Mouse (Mus musculus) liver, embryonic 12.5 days (tissue): ENCODE measurements around the gene Ltv1. TPM values are rescaled to one million over a fixed set of nuclear protein-coding genes. Genes with fewer than 3 reads are reported as not detected.

Experiments
- ATAC-seq: fragments of 200-750 bp; cut with Nextera tagmentation; 2 replicates; pipeline ENCODE4 v1.8.0; 2017; ENCODE audit warnings: moderate number of reproducible peaks, mild to moderate bottlenecking, moderate library complexity
- H3K27ac ChIP-seq: fragments of 300-500 bp; sonication (generic); 2 replicates; pipeline ENCODE4 v1.5.1; 2016; ENCODE audit warnings: mild to moderate bottlenecking
- H3K27me3 ChIP-seq: fragments of 300-500 bp; sonication (generic); replicated peaks from 2 replicates; pipeline ENCODE4 v1.6.1; 2016; ENCODE audit warnings: mild to moderate bottlenecking, moderate library complexity
- H3K36me3 ChIP-seq: fragments of 300-500 bp; sonication (generic); 2 replicates; pipeline ENCODE4 v1.6.1; 2016; ENCODE audit warnings: mild to moderate bottlenecking, moderate library complexity
- H3K4me1 ChIP-seq: fragments of 300-500 bp; sonication (generic); 2 replicates; pipeline ENCODE4 v1.6.1; 2016
- H3K4me2 ChIP-seq: fragments of 300-500 bp; sonication (generic); 2 replicates; pipeline ENCODE4 v1.6.1; 2016; ENCODE audit warnings: mild to moderate bottlenecking, moderate library complexity
- H3K4me3 ChIP-seq: fragments of 300-500 bp; sonication (generic); 2 replicates; pipeline ENCODE4 v1.5.1; 2016; ENCODE audit warnings: mild to moderate bottlenecking, moderate library complexity
- H3K9ac ChIP-seq: fragments of 300-500 bp; sonication (generic); 2 replicates; pipeline ENCODE4 v1.6.1; 2016; ENCODE audit warnings: mild to moderate bottlenecking, moderate library complexity
- H3K9me3 ChIP-seq: fragments of 300-500 bp; sonication (generic); replicated peaks from 2 replicates; pipeline ENCODE4 v1.6.1; 2016; ENCODE audit warnings: mild to moderate bottlenecking, moderate library complexity
- WGBS: fragments of 180-500 bp; shearing (Covaris S2); methylation state at CpG from one replicate; pipeline ENCODE4 v1.1.7; 2016; ENCODE audit not compliant: insufficient replicate concordance; 5-methylcytosine and 5-hydroxymethylcytosine counted together
- polyA plus RNA-seq: library from polyadenylated mRNA; unstranded; fragments of >200 nt; fragmentation: Nextera tagmentation; extraction: Ambion mirVana; gene quantifications from 2 replicates; pipeline ENCODE4 v1.2.1, GENCODE M21; 2016

Ltv1 gene
- polyA plus RNA-seq, result 58.3 and 61.1 TPM in 2 replicates

GRCm38 (mm10) chr10:13192731-13193351 is at the start of gene Ltv1:
Gene Ltv1, minus strand, starts transcription at chr10:13193168.
- H3K9ac ChIP-seq, result peak within 1 kb of the TSS; percentile 78
- H3K36me3 ChIP-seq, result peaks cover 38% of the 10 kb centered on the region
- no peaks in the 10 kb centered on the region for H3K9me3 ChIP-seq
- peak within 1 kb of the TSS; percentile 79 for H3K4me3 ChIP-seq
- WGBS, result under 1% methylated on average over 43 of the region's 43 CpGs
- H3K4me1 ChIP-seq, result peaks cover 17% of the 10 kb centered on the region
- peak; percentile 100 for ATAC-seq
- no peaks in the 10 kb centered on the region for H3K27me3 ChIP-seq
- peak within 1 kb of the TSS; percentile 84 for H3K27ac ChIP-seq
- peak within 1 kb of the TSS; percentile 75 for H3K4me2 ChIP-seq

- no peak overlapping the region for H3K4me3 ChIP-seq
- H3K4me1 ChIP-seq, result peaks cover 7% of the 10 kb centered on the region
- 21% methylated on average over 4 of the region's 4 CpGs for WGBS
- H3K9me3 ChIP-seq, result no peaks in the 10 kb centered on the region
- no peaks in the 10 kb centered on the region for H3K27me3 ChIP-seq
- no peak overlapping the region for H3K27ac ChIP-seq
- H3K36me3 ChIP-seq, result peaks cover 5% of the 10 kb centered on the region
- H3K4me2 ChIP-seq, result no peak overlapping the region
- no peak overlapping the region for H3K9ac ChIP-seq
- no peak for ATAC-seq
Measured at GRCm38 (mm10) chr10:13240431-13240830, 47.5 kb upstream of the Ltv1 start.

- Histone ChIP-seq H3K4me1 (peaks cover 12% of the 10 kb centered on the region), H3K27me3 (no peaks in the 10 kb centered on the region), H3K36me3 (peaks cover 2% of the 10 kb centered on the region; the same call in 1 of the 2 replicates), H3K9ac (no peak overlapping the region), H3K9me3 (no peaks in the 10 kb centered on the region), H3K4me3 (no peak overlapping the region), H3K4me2 (no peak overlapping the region), H3K27ac (no peak overlapping the region)
- ATAC-seq, result no peak
- 65% methylated on average over 4 of the region's 4 CpGs for WGBS
Measured at GRCm38 (mm10) chr10:13238188-13238587, 45.2 kb upstream of the Ltv1 start.

GRCm38 (mm10) chr10:13236866-13237265 is 43.9 kb upstream of the Ltv1 start:
- Histone ChIP-seq H3K4me1 (peaks cover 18% of the 10 kb centered on the region), H3K36me3 (peaks cover 2% of the 10 kb centered on the region; the same call in 1 of the 2 replicates), H3K4me3 (no peak overlapping the region), H3K4me2 (no peak overlapping the region), H3K9me3 (no peaks in the 10 kb centered on the region), H3K27me3 (no peaks in the 10 kb centered on the region), H3K9ac (no peak overlapping the region), H3K27ac (no peak overlapping the region)
- ATAC-seq, result no peak
- WGBS, result 70% methylated on average over 5 of the region's 5 CpGs

GRCm38 (mm10) chr10:13234503-13234902 is 41.5 kb upstream of the Ltv1 start:
- 69% methylated on average over 3 of the region's 3 CpGs for WGBS
- H3K27ac ChIP-seq, result no peak overlapping the region
- no peak for ATAC-seq

GRCm38 (mm10) chr10:13233941-13234340 is 41.0 kb upstream of the Ltv1 start:
- 67% methylated on average over 10 of the region's 10 CpGs for WGBS
- Histone ChIP-seq H3K9me3 (no peaks in the 10 kb centered on the region), H3K4me3 (no peak overlapping the region), H3K9ac (no peak overlapping the region), H3K4me2 (no peak overlapping the region), H3K27ac (no peak overlapping the region), H3K4me1 (peaks cover 11% of the 10 kb centered on the region), H3K27me3 (no peaks in the 10 kb centered on the region), H3K36me3 (peaks cover 2% of the 10 kb centered on the region; the same call in 1 of the 2 replicates)
- no peak for ATAC-seq

More at GRCm38 (mm10) chr10:13234503-13234902, 41.5 kb upstream of the Ltv1 start:
- Histone ChIP-seq H3K36me3 (peaks cover 2% of the 10 kb centered on the region; the same call in 1 of the 2 replicates), H3K4me1 (peaks cover 11% of the 10 kb centered on the region), H3K4me2 (no peak overlapping the region), H3K9me3 (no peaks in the 10 kb centered on the region), H3K9ac (no peak overlapping the region), H3K27me3 (no peaks in the 10 kb centered on the region), H3K4me3 (no peak overlapping the region)

GRCm38 (mm10) chr10:13233143-13233622 is 40.2 kb upstream of the Ltv1 start:
- Histone ChIP-seq H3K9me3 (no peaks in the 10 kb centered on the region), H3K4me2 (no peak overlapping the region), H3K27ac (no peak overlapping the region), H3K9ac (no peak overlapping the region), H3K27me3 (no peaks in the 10 kb centered on the region), H3K4me1 (peaks cover 11% of the 10 kb centered on the region), H3K36me3 (peaks cover 2% of the 10 kb centered on the region; the same call in 1 of the 2 replicates), H3K4me3 (no peak overlapping the region)
- no peak for ATAC-seq
- 71% methylated on average over 2 of the region's 2 CpGs for WGBS

- H3K36me3 ChIP-seq, result peaks cover 2% of the 10 kb centered on the region; the same call in 1 of the 2 replicates
- no peak overlapping the region for H3K4me3 ChIP-seq
- no peak for ATAC-seq
- H3K4me1 ChIP-seq, result peaks cover 11% of the 10 kb centered on the region
- no peak overlapping the region for H3K9ac ChIP-seq
- no peak overlapping the region for H3K27ac ChIP-seq
- WGBS, result 66% methylated on average over 9 of the region's 9 CpGs
- no peak overlapping the region for H3K4me2 ChIP-seq
- H3K27me3 ChIP-seq, result no peaks in the 10 kb centered on the region
- H3K9me3 ChIP-seq, result no peaks in the 10 kb centered on the region
Measured at GRCm38 (mm10) chr10:13232443-13233142, 39.6 kb upstream of the Ltv1 start.

GRCm38 (mm10) chr10:13230716-13231115 is 37.7 kb upstream of the Ltv1 start:
- Histone ChIP-seq H3K4me2 (no peak overlapping the region), H3K9ac (no peak overlapping the region), H3K4me3 (no peak overlapping the region), H3K27ac (no peak overlapping the region), H3K9me3 (no peaks in the 10 kb centered on the region), H3K4me1 (peaks cover 11% of the 10 kb centered on the region), H3K36me3 (no peaks in the 10 kb centered on the region), H3K27me3 (no peaks in the 10 kb centered on the region)
- ATAC-seq, result no peak
- 76% methylated on average over 7 of the region's 7 CpGs for WGBS

- H3K27ac ChIP-seq, result 0 out of 2 replicates have a peak overlapping the region, but pooled peaks have one; percentile 17
- no peaks in the 10 kb centered on the region for H3K9me3 ChIP-seq
- no peak overlapping the region for H3K9ac ChIP-seq
- H3K4me1 ChIP-seq, result peaks cover 5% of the 10 kb centered on the region; the same call in 1 of the 2 replicates
- no peak overlapping the region for H3K4me3 ChIP-seq
- no peaks in the 10 kb centered on the region for H3K27me3 ChIP-seq
- no peak overlapping the region for H3K4me2 ChIP-seq
- H3K36me3 ChIP-seq, result peaks cover 3% of the 10 kb centered on the region; the same call in 1 of the 2 replicates
- WGBS, result 68% methylated on average over 7 of the region's 7 CpGs
- ATAC-seq, result no peak
Measured at GRCm38 (mm10) chr10:13225377-13226063, 32.6 kb upstream of the Ltv1 start.

- no peak overlapping the region for H3K27ac ChIP-seq
- H3K4me1 ChIP-seq, result peaks cover 5% of the 10 kb centered on the region; the same call in 1 of the 2 replicates
- no peaks in the 10 kb centered on the region for H3K9me3 ChIP-seq
- peaks cover 3% of the 10 kb centered on the region; the same call in 1 of the 2 replicates for H3K36me3 ChIP-seq
- no peak overlapping the region for H3K4me2 ChIP-seq
- H3K27me3 ChIP-seq, result no peaks in the 10 kb centered on the region
- ATAC-seq, result no peak
- no peak overlapping the region for H3K9ac ChIP-seq
- WGBS, result 70% methylated on average over 3 of the region's 3 CpGs
- no peak overlapping the region for H3K4me3 ChIP-seq
Measured at GRCm38 (mm10) chr10:13222135-13222534, 29.2 kb upstream of the Ltv1 start.
